Mouse (Mus musculus): ENCODE measurements around the gene Exoc6b. TPM values are rescaled to one million over a fixed set of nuclear protein-coding genes. Genes with fewer than 3 reads are reported as not detected.
"Not testable (repeated sequence)": the region's sequence is repeated elsewhere in the genome, so short reads cannot be mapped to it uniquely, and the experiment has no call there.

Exoc6b gene
- 38.3 and 39.1 TPM in 2 replicates for polyA plus RNA-seq (2012; rRNA removed)

DNA sequence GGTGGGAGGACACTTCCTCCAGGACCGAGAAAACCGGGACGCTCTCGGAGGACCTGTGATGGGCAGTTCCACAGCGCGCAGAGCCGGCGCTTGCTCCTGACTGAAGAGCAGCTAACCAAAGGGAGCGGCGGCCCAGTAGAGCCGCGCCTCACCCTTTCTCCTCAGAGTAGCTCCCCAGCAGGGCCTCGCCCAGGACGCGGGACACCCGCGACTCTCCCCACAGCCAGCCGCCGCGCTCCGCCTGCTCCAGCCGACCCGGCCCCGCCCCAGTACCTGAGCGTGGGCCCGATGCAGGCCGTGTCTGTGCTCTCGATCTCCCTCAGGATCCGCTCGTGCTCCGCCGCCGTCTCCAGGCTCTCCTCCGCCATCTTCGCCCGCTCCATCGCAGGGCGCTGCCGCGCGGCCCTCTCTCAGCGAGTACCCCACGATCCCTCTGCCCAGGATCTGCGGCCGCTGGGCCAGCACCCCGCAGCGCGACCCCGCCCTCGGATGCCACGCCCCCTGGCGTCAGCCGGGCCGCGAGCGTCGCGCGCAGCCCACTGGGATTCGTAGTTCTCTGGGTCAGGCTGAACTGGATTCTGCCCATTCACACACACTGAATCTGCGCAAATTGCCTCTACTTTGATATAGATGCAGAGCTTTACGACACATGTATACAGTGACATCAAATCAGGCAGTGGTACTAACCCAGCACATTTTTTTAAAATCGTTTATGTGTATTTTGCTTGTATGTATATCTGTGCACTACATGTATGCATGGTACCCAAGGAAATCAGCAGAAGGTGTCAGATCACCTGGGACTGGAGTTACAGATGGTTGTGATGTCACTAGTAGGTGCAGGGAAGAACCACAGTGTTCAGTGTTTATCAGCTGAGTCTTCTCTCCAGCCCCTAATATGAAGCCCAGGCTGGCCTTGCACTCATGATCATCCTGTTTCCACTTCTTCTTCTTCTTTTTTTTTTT lies at the start of gene Exoc6b:
Gene Exoc6b (minus strand): TSS at position 491 of the 963 bp plus-strand sequence.
- H3K4me1 ChIP-seq (ENCODE audit: control insufficient read depth, insufficient read depth, low read length): peaks cover 3% of the 10 kb centered on the region; the same call in 1 of the 2 replicates
- peak within 1 kb of the TSS; percentile 30 for H3K27ac ChIP-seq (ENCODE audit: insufficient read depth, low read length)
- TF ChIP-seq CTCF (IDR thresholded peaks at IDR 0.05; ENCODE audit: extremely low read depth, insufficient read depth, low read length): no peak
- TF ChIP-seq POLR2A (IDR thresholded peaks at IDR 0.05; ENCODE audit: extremely low read depth, insufficient read depth, low read length): peak; percentile 85
- H3K4me3 ChIP-seq (ENCODE audit: insufficient read depth, low read length): peak within 1 kb of the TSS; percentile 87

DNA sequence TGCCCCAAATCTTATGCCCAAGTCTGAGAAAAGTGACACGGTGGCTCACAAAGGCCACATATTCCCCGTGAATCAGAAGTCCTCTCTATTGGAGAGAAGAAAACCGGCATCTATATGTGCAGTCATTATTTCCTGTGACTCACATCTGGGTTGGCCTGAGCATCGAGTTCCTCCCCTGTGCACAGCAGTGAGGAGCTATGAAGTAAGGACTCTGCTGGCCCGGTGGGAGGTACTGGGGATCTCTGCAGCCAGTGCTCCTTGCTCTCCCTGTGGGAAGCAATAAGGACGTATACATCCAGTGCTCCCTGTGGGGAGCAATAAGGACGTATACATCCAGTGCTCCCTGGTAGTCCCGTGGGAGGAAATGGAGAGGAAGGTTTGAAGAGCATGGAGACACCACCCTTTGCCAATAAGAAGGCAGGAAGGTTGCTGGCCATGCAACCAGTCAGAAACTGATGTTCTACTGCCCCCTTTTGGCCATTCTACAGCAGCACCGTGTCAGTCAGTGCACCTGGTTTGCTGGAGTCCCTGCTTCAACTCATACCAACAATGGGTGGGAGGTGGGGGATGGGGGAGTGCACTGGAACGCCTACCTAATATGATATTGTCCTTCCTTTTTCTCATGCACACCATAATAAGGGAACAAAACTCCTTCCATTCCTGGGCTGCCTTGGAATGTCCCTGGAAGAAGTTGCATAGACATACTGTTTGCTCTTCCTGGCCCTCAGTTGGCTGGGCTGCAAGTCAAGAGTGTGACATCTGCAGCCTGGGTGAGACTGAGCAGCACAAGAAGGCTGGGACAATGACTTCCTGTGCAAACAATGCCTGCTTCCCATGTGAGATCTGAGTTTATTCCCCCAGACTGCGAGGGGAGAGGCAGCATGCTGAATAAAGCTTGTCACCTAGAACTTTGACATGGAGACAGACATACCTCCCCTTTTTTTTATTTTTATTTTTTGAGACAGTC lies 48.5 kb upstream of the Exoc6b start:
- not testable (repeated sequence) for H3K27ac ChIP-seq (ENCODE audit: insufficient read depth, low read length)
- TF ChIP-seq CTCF (IDR thresholded peaks at IDR 0.05; ENCODE audit: extremely low read depth, insufficient read depth, low read length): peak; percentile 85

DNA sequence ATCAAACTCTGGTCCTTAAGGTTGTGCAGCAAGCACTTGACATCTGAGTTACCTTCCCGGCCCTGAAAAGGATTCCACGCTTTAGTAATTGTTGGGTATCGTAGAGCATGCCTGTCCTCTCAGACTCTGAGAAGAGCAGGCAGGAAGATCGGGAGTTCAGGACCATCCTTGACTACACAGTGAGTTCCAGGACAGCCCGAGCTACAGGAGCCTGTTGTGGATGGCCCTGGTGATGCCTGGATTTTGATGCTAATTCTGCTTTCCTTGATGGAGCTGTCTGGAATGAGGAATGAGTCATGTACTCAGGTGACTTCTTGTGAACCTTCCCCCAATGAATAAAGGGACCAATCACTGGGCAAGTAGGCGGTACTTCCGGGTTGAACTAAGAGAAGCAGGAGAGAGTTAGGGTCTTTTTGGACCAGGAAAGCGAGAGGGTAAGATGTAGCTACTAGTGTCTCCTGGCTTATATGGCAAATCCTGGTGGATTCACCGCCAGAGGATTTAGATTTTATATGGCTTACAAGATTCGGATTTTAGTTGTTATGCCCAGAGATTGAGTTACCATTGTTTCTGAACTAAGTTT lies 35.8 kb upstream of the Exoc6b start:
- TF ChIP-seq CTCF (IDR thresholded peaks at IDR 0.05; ENCODE audit: extremely low read depth, insufficient read depth, low read length): no peak
- no peak for TF ChIP-seq POLR2A (IDR thresholded peaks at IDR 0.05; ENCODE audit: extremely low read depth, insufficient read depth, low read length)
- no peaks in the 10 kb centered on the region for H3K4me1 ChIP-seq (ENCODE audit: control insufficient read depth, insufficient read depth, low read length)
- H3K4me3 ChIP-seq (ENCODE audit: insufficient read depth, low read length): no peak overlapping the region
- H3K27ac ChIP-seq (ENCODE audit: insufficient read depth, low read length): no peak overlapping the region

More for the DNA sequence above, 48.5 kb upstream of the Exoc6b start:
- not testable (repeated sequence) for H3K4me3 ChIP-seq (ENCODE audit: insufficient read depth, low read length); H3K4me1 ChIP-seq (ENCODE audit: control insufficient read depth, insufficient read depth, low read length)

DNA sequence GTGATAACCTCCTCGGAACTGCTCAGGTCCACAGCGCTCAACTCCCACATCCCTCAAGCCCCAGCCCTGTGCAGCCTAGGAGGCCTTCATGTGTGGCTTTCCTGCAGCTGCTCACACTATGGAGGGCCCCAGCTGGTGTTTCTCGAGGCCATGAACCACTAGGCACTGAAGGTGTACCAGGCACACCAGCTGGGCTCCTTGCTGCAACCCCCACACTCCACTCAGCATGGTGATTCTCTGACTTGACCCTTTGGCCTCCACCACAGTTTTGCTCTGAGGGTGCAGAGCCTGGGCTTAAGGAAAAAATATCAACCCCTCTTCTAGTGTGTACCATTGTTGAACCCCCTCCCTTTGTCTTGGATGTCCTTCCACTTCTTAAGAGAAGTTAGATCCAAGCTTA lies 34.0 kb upstream of the Exoc6b start:
- no peaks in the 10 kb centered on the region for H3K4me1 ChIP-seq (ENCODE audit: control insufficient read depth, insufficient read depth, low read length)
- no peak overlapping the region for H3K27ac ChIP-seq (ENCODE audit: insufficient read depth, low read length)
- H3K4me3 ChIP-seq (ENCODE audit: insufficient read depth, low read length): no peak overlapping the region
- no peak for TF ChIP-seq POLR2A (IDR thresholded peaks at IDR 0.05; ENCODE audit: extremely low read depth, insufficient read depth, low read length)
- no peak for TF ChIP-seq CTCF (IDR thresholded peaks at IDR 0.05; ENCODE audit: extremely low read depth, insufficient read depth, low read length)

DNA sequence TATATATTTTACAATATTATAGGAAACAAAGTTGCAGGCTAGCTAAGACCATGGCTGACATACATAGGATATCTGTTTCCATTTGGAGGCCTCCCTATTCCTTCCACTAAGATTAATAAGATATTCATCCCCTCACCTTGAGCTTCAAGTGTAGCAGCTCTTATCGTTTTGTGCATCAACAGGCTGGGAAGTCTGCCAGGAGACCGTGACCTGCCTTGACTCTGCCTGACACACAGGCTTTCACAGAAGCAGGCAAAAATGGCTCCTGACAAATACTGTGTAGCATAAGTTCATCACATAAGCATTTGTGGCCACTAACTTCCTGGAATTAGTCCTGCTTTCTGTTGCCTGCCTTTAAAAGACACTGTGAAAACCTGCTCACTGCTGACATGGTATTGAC lies 27.1 kb upstream of the Exoc6b start:
- no peak overlapping the region for H3K27ac ChIP-seq (ENCODE audit: insufficient read depth, low read length)
- H3K4me3 ChIP-seq (ENCODE audit: insufficient read depth, low read length): no peak overlapping the region
- no peak for TF ChIP-seq CTCF (IDR thresholded peaks at IDR 0.05; ENCODE audit: extremely low read depth, insufficient read depth, low read length)
- no peak for TF ChIP-seq POLR2A (IDR thresholded peaks at IDR 0.05; ENCODE audit: extremely low read depth, insufficient read depth, low read length)
- H3K4me1 ChIP-seq (ENCODE audit: control insufficient read depth, insufficient read depth, low read length): no peaks in the 10 kb centered on the region

DNA sequence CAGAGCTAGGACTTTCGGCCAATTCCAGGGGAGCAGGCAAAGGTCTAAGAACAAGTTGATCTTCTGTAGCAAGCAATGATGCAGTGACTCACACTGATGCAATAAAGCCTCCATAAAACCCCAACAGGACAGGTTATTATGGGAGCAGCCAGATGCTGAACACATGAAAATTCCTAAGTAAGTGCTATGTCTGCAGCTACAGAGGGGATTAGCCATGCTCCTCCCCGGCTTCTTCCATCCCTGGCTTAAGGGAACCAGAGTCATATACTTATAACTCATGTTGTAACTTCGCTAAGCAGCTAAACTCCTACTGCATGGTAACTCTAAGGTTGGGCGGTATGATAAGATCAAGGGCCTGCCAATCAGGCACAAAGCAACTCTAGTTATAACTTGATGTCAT lies 18.1 kb upstream of the Exoc6b start:
- Histone ChIP-seq H3K4me3 (ENCODE audit: insufficient read depth, low read length) (no peak overlapping the region), H3K27ac (ENCODE audit: insufficient read depth, low read length) (no peak overlapping the region), H3K4me1 (ENCODE audit: control insufficient read depth, insufficient read depth, low read length) (no peaks in the 10 kb centered on the region)
- no peak for TF ChIP-seq CTCF (IDR thresholded peaks at IDR 0.05; ENCODE audit: extremely low read depth, insufficient read depth, low read length)
- no peak for TF ChIP-seq POLR2A (IDR thresholded peaks at IDR 0.05; ENCODE audit: extremely low read depth, insufficient read depth, low read length)

DNA sequence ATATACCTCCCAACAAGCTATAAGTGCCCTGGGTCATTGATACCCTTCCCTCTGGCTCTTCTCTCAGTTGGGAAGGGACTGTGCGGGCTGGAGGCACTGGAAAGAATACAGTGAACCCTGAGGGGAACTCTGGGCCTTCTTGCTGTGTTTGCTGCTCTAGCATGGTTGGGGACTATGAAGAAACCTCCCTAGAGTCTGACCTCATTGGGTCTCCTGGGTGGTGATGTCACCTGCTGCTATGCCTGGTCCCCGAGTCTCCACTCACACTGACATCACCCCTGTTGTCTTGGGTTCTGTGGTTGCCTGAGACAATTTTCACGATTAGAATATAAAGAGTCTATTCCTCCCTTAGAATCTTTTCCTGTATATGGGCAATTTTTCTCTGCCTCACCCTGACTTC lies 17.3 kb upstream of the Exoc6b start:
- TF ChIP-seq POLR2A (IDR thresholded peaks at IDR 0.05; ENCODE audit: extremely low read depth, insufficient read depth, low read length) (no peak), CTCF (IDR thresholded peaks at IDR 0.05; ENCODE audit: extremely low read depth, insufficient read depth, low read length) (no peak)
- H3K4me3 ChIP-seq (ENCODE audit: insufficient read depth, low read length): no peak overlapping the region
- no peak overlapping the region for H3K27ac ChIP-seq (ENCODE audit: insufficient read depth, low read length)
- H3K4me1 ChIP-seq (ENCODE audit: control insufficient read depth, insufficient read depth, low read length): no peaks in the 10 kb centered on the region

DNA sequence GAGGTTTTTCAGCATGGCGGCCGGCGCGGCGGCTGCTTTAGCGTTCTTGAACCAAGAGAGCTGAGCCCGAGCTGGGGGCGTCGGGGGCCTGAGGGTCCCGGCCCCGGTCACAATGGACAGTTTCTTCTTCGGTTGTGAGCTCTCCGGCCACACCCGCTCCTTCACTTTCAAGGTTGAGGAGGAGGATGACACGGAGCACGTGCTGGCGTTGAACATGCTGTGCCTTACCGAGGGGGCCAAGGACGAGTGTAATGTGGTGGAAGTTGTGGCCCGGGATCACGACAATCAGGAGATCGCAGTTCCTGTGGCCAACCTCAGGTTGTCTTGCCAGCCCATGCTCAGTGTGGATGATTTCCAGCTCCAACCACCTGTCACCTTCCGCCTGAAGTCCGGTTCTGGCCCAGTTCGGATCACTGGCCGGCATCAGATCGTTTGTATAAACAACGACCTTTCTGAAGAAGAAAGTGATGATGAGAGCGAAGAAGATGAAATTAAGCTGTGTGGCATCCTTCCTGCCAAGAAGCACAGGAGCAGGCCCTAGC lies 6.9 kb upstream of the Exoc6b start:
- H3K27ac ChIP-seq (ENCODE audit: insufficient read depth, low read length); H3K4me1 ChIP-seq (ENCODE audit: control insufficient read depth, insufficient read depth, low read length); H3K4me3 ChIP-seq (ENCODE audit: insufficient read depth, low read length): not testable (repeated sequence)

DNA sequence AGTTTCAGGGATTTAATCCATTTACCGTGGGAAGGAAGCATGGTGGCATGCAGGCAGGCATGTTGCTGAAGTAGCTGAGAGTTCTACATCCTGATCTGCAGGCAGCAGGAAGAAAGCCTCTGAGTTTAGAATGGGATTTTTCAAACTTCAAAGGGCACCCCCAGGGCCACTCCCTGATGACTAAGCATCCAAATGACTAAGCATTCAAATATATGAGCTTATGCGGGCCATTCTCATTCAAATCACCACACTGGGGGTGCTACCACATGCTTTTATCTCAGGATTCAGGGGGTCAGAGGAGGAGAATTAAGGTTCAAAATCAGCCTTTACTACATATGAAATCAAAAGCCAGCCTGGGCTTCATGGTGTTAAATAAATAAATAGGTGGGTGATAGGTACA lies 5.7 kb upstream of the Exoc6b start:
- TF ChIP-seq CTCF (IDR thresholded peaks at IDR 0.05; ENCODE audit: extremely low read depth, insufficient read depth, low read length) (no peak), POLR2A (IDR thresholded peaks at IDR 0.05; ENCODE audit: extremely low read depth, insufficient read depth, low read length) (no peak)
- H3K27ac ChIP-seq (ENCODE audit: insufficient read depth, low read length): no peak overlapping the region
- H3K4me3 ChIP-seq (ENCODE audit: insufficient read depth, low read length): no peak overlapping the region
- no peaks in the 10 kb centered on the region for H3K4me1 ChIP-seq (ENCODE audit: control insufficient read depth, insufficient read depth, low read length)

Data from cortical plate, adult 2 months (tissue).